Mouse (Mus musculus) forebrain, embryonic 14.5 days (tissue): ENCODE results near the gene Rnf103. TPM values are rescaled to one million over a fixed set of nuclear protein-coding genes. Genes with fewer than 3 reads are reported as not detected.

Experiments used
- ATAC-seq: fragments of 200-750 bp; cut with Nextera tagmentation; 2 replicates; pipeline ENCODE4 v1.8.0; 2017; ENCODE audit warnings: mild to moderate bottlenecking, moderate library complexity
- DNase-seq: peaks from one replicate; pipeline ENCODE4 v3.0.0-alpha.2; 2015; ENCODE audit warnings: low spot score
- H3K27ac ChIP-seq: fragments of 300-500 bp; sonication (generic); 2 replicates; pipeline ENCODE4 v1.5.1; 2014; ENCODE audit warnings: low read depth, mild to moderate bottlenecking, control low read depth, low read length, moderate library complexity
- H3K27me3 ChIP-seq: fragments of 300-500 bp; sonication (generic); replicated peaks from 2 replicates; pipeline ENCODE4 v1.6.1; 2014; ENCODE audit warnings: low read length, control low read depth, mixed read lengths; ENCODE audit not compliant: control insufficient read depth, insufficient read depth
- H3K36me3 ChIP-seq: fragments of 300-500 bp; sonication (generic); 2 replicates; pipeline ENCODE4 v1.6.1; 2014; ENCODE audit warnings: low read length, control low read depth; ENCODE audit not compliant: control insufficient read depth, insufficient read depth
- H3K4me1 ChIP-seq: fragments of 300-500 bp; sonication (generic); 2 replicates; pipeline ENCODE4 v1.6.1; 2014; ENCODE audit warnings: antibody characterized with exemption, low read length, control low read depth; ENCODE audit not compliant: control insufficient read depth, insufficient read depth
- H3K4me2 ChIP-seq: fragments of 300-500 bp; sonication (generic); 2 replicates; pipeline ENCODE4 v1.6.1; 2014; ENCODE audit warnings: mild to moderate bottlenecking, control low read depth, low read length
- H3K4me3 ChIP-seq: fragments of 300-500 bp; sonication (generic); 2 replicates; pipeline ENCODE4 v1.5.1; 2014; ENCODE audit warnings: low read depth, low read length, control low read depth
- H3K9ac ChIP-seq: fragments of 300-500 bp; sonication (generic); 2 replicates; pipeline ENCODE4 v1.6.1; 2014; ENCODE audit warnings: mild to moderate bottlenecking, low read length, control low read depth, moderate library complexity
- H3K9me3 ChIP-seq: fragments of 300-500 bp; sonication (generic); replicated peaks from 2 replicates; pipeline ENCODE4 v1.6.1; 2016; ENCODE audit warnings: low read length, control low read depth, mixed read lengths; ENCODE audit not compliant: control insufficient read depth
- WGBS: fragments of 180-500 bp; shearing (Covaris S2); extraction: QIAGEN DNeasy Blood & Tissue Kit; methylation state at CpG from one replicate; pipeline ENCODE4 v1.1.7; 2014; 5-methylcytosine and 5-hydroxymethylcytosine counted together
- polyA plus RNA-seq: library from polyadenylated mRNA; unstranded; fragments of >200 nt; fragmentation: Nextera tagmentation; extraction: Ambion mirVana; gene quantifications from 2 replicates; pipeline ENCODE4 v1.2.1, GENCODE M21; 2014

The Rnf103 gene
- polyA plus RNA-seq, 1 experiment from 2014 or later = 22.8 TPM

- no peaks in the 10 kb centered on the region for H3K9me3 ChIP-seq
- H3K27me3 ChIP-seq = no peaks in the 10 kb centered on the region
- H3K4me3 ChIP-seq = no peak overlapping the region
- no peak overlapping the region for H3K27ac ChIP-seq
- H3K9ac ChIP-seq = no peak overlapping the region
- H3K4me1 ChIP-seq = no peaks in the 10 kb centered on the region
- no peak overlapping the region for H3K4me2 ChIP-seq
- no peak for DNase-seq
- peaks cover 38% of the 10 kb centered on the region for H3K36me3 ChIP-seq
- no peak for ATAC-seq
Measured at GRCm38 (mm10) chr6:71503670-71504069, 10.0 kb downstream of the Rnf103 start.

- no peak for ATAC-seq
- Histone ChIP-seq H3K27ac (no peak overlapping the region), H3K4me1 (no peaks in the 10 kb centered on the region), H3K9ac (no peak overlapping the region), H3K36me3 (peaks cover 41% of the 10 kb centered on the region), H3K27me3 (no peaks in the 10 kb centered on the region), H3K9me3 (no peaks in the 10 kb centered on the region), H3K4me2 (no peak overlapping the region), H3K4me3 (no peak overlapping the region)
- 85% methylated on average over 4 of the region's 4 CpGs for WGBS
- no peak for DNase-seq
Measured at GRCm38 (mm10) chr6:71504091-71504490, 10.4 kb downstream of the Rnf103 start.

- H3K27ac ChIP-seq = no peak overlapping the region
- ATAC-seq (no peak), DNase-seq (no peak)
- no peaks in the 10 kb centered on the region for H3K27me3 ChIP-seq
- H3K9me3 ChIP-seq = no peaks in the 10 kb centered on the region
- no peak overlapping the region for H3K4me2 ChIP-seq
- no peak overlapping the region for H3K4me3 ChIP-seq
- H3K36me3 ChIP-seq = peaks cover 44% of the 10 kb centered on the region
- no peaks in the 10 kb centered on the region for H3K4me1 ChIP-seq
- WGBS = 94% methylated on average over 2 of the region's 2 CpGs
- H3K9ac ChIP-seq = no peak overlapping the region
Measured at GRCm38 (mm10) chr6:71505671-71506070, 12.0 kb downstream of the Rnf103 start.

- no peak overlapping the region for H3K4me3 ChIP-seq
- H3K36me3 ChIP-seq = no peaks in the 10 kb centered on the region; the same call in 1 of the 2 replicates
- ATAC-seq (no peak), DNase-seq (no peak)
- no peaks in the 10 kb centered on the region for H3K4me1 ChIP-seq
- H3K9me3 ChIP-seq = no peaks in the 10 kb centered on the region
- H3K9ac ChIP-seq = no peak overlapping the region
- H3K27ac ChIP-seq = no peak overlapping the region
- H3K4me2 ChIP-seq = no peak overlapping the region
- H3K27me3 ChIP-seq = no peaks in the 10 kb centered on the region
- 90% methylated on average over 4 of the region's 4 CpGs for WGBS
Measured at GRCm38 (mm10) chr6:71519476-71519875, 25.8 kb downstream of the Rnf103 start.

- DNase-seq (peak; percentile 72), ATAC-seq (peak; percentile 67; the same call in 1 of the 2 replicates)
- Histone ChIP-seq H3K4me2 (no peak overlapping the region), H3K36me3 (no peaks in the 10 kb centered on the region), H3K4me3 (no peak overlapping the region), H3K9me3 (no peaks in the 10 kb centered on the region), H3K4me1 (no peaks in the 10 kb centered on the region), H3K9ac (no peak overlapping the region), H3K27me3 (no peaks in the 10 kb centered on the region), H3K27ac (no peak overlapping the region)
- WGBS = 43% methylated on average over 3 of the region's 3 CpGs
Measured at GRCm38 (mm10) chr6:71525556-71525955, 31.9 kb downstream of the Rnf103 start.

GRCm38 (mm10) chr6:71527056-71527455 lies 33.4 kb downstream of the Rnf103 start:
- no peak overlapping the region for H3K27ac ChIP-seq
- no peak overlapping the region for H3K9ac ChIP-seq
- 89% methylated on average over 10 of the region's 10 CpGs for WGBS
- no peaks in the 10 kb centered on the region for H3K9me3 ChIP-seq
- no peak overlapping the region for H3K4me2 ChIP-seq
- no peaks in the 10 kb centered on the region for H3K36me3 ChIP-seq
- ATAC-seq (no peak), DNase-seq (no peak)
- H3K4me3 ChIP-seq = no peak overlapping the region
- no peaks in the 10 kb centered on the region for H3K4me1 ChIP-seq
- no peaks in the 10 kb centered on the region for H3K27me3 ChIP-seq

- Histone ChIP-seq H3K36me3 (no peaks in the 10 kb centered on the region), H3K9me3 (no peaks in the 10 kb centered on the region), H3K4me2 (no peak overlapping the region), H3K27ac (no peak overlapping the region), H3K4me1 (no peaks in the 10 kb centered on the region), H3K4me3 (no peak overlapping the region), H3K27me3 (no peaks in the 10 kb centered on the region), H3K9ac (no peak overlapping the region)
- 90% methylated on average over 9 of the region's 9 CpGs for WGBS
- ATAC-seq (no peak), DNase-seq (no peak)
Measured at GRCm38 (mm10) chr6:71527826-71528225, 34.1 kb downstream of the Rnf103 start.

GRCm38 (mm10) chr6:71530176-71530575 lies 36.5 kb downstream of the Rnf103 start:
- WGBS = 83% methylated on average over 8 of the region's 8 CpGs
- Histone ChIP-seq H3K4me2 (no peak overlapping the region), H3K36me3 (no peaks in the 10 kb centered on the region), H3K9me3 (no peaks in the 10 kb centered on the region), H3K27me3 (no peaks in the 10 kb centered on the region), H3K27ac (no peak overlapping the region), H3K4me3 (no peak overlapping the region), H3K9ac (no peak overlapping the region), H3K4me1 (no peaks in the 10 kb centered on the region)
- DNase-seq (no peak), ATAC-seq (no peak)

- DNase-seq (no peak), ATAC-seq (no peak)
- Histone ChIP-seq H3K9me3 (no peaks in the 10 kb centered on the region), H3K27ac (no peak overlapping the region), H3K4me1 (no peaks in the 10 kb centered on the region), H3K4me2 (no peak overlapping the region), H3K9ac (no peak overlapping the region), H3K36me3 (no peaks in the 10 kb centered on the region), H3K4me3 (no peak overlapping the region), H3K27me3 (no peaks in the 10 kb centered on the region)
Measured at GRCm38 (mm10) chr6:71537286-71537685, 43.6 kb downstream of the Rnf103 start.
